Mouse (Mus musculus): ENCODE measurements at regions not wholly inside any gene's neighbourhood (a gene's known extent, or its start where the extent isn't known, plus 50 kb on each side); places are given as distances from the start of the nearest gene placed in this dataset.

GRCm38 (mm10) chr4:58661781-58662293, 108.1 kb upstream of the Lpar1 start:
- no peak for DNase-seq (ENCODE audit: low spot score)

GRCm38 (mm10) chr4:58660511-58660910, 106.8 kb upstream of the Lpar1 start:
- DNase-seq (ENCODE audit: low spot score), result no peak

GRCm38 (mm10) chr4:58658206-58658605, 104.5 kb upstream of the Lpar1 start:
- DNase-seq (ENCODE audit: low spot score), result no peak

- no peak for DNase-seq (ENCODE audit: low spot score)
Observed at GRCm38 (mm10) chr4:58647761-58648295, 94.1 kb upstream of the Lpar1 start.

GRCm38 (mm10) chr4:58646821-58647220, 93.1 kb upstream of the Lpar1 start:
- DNase-seq (ENCODE audit: low spot score), result no peak

GRCm38 (mm10) chr4:58643371-58643770, 89.7 kb upstream of the Lpar1 start:
- DNase-seq (ENCODE audit: low spot score), result no peak

- no peak for DNase-seq (ENCODE audit: low spot score)
Observed at GRCm38 (mm10) chr4:58642236-58642635, 88.5 kb upstream of the Lpar1 start.

GRCm38 (mm10) chr4:58632696-58633095, 79.0 kb upstream of the Lpar1 start:
- no peak for DNase-seq (ENCODE audit: low spot score)

- no peak for DNase-seq (ENCODE audit: low spot score)
Observed at GRCm38 (mm10) chr4:58631415-58631814, 77.7 kb upstream of the Lpar1 start.

- no peak for DNase-seq (ENCODE audit: low spot score)
Observed at GRCm38 (mm10) chr4:58627021-58627420, 73.3 kb upstream of the Lpar1 start.

GRCm38 (mm10) chr4:58624059-58624458, 70.4 kb upstream of the Lpar1 start:
- DNase-seq (ENCODE audit: low spot score), result no peak

GRCm38 (mm10) chr4:58620641-58621040, 66.9 kb upstream of the Lpar1 start:
- peak; percentile 17 for DNase-seq (ENCODE audit: low spot score)

- DNase-seq (ENCODE audit: low spot score), result peak; percentile 48
Observed at GRCm38 (mm10) chr4:58617261-58617660, 63.6 kb upstream of the Lpar1 start.

- no peak for DNase-seq (ENCODE audit: low spot score)
Observed at GRCm38 (mm10) chr4:58613536-58613935, 59.8 kb upstream of the Lpar1 start.

GRCm38 (mm10) chr4:58613022-58613421, 59.3 kb upstream of the Lpar1 start:
- no peak for DNase-seq (ENCODE audit: low spot score)

GRCm38 (mm10) chr4:58607491-58607890, 53.8 kb upstream of the Lpar1 start:
- no peak for DNase-seq (ENCODE audit: low spot score)

GRCm38 (mm10) chr4:58605941-58606340, 52.2 kb upstream of the Lpar1 start:
- DNase-seq (ENCODE audit: low spot score), result peak; percentile 45

Data from gastrocnemius, adult 18-20 months (tissue).